Mouse (Mus musculus): ENCODE data around the gene Hps4. TPM values are rescaled to one million over a fixed set of nuclear protein-coding genes. Genes with fewer than 3 reads are reported as not detected.

Hps4 gene
- polyA plus RNA-seq, 1 experiment from 2014 or later = 33.4 TPM

GRCm38 (mm10) chr5:112376111-112376510 is 33.2 kb downstream of the Hps4 start:
- Histone ChIP-seq H3K4me2 (replicated peaks) (no peak overlapping the region), H3K9ac (replicated peaks) (no peak overlapping the region), H3K9me3 (no peaks in the 10 kb centered on the region), H3K4me3 (no peak overlapping the region), H3K4me1 (peaks cover 22% of the 10 kb centered on the region), H3K36me3 (peaks cover 29% of the 10 kb centered on the region), H3K27me3 (no peaks in the 10 kb centered on the region), H3K27ac (replicated peaks) (no peak overlapping the region)
- 90% methylated on average over 4 of the region's 4 CpGs for WGBS
- ATAC-seq (replicated peaks) = no peak

GRCm38 (mm10) chr5:112377380-112377779 is 34.5 kb downstream of the Hps4 start:
- Histone ChIP-seq H3K27me3 (no peaks in the 10 kb centered on the region), H3K36me3 (peaks cover 29% of the 10 kb centered on the region), H3K27ac (replicated peaks) (no peak overlapping the region), H3K4me1 (peaks cover 15% of the 10 kb centered on the region), H3K9ac (replicated peaks) (no peak overlapping the region), H3K4me2 (replicated peaks) (no peak overlapping the region), H3K4me3 (no peak overlapping the region), H3K9me3 (no peaks in the 10 kb centered on the region)
- 96% methylated on average over 1 of the region's 1 CpGs for WGBS
- no peak for ATAC-seq (replicated peaks)

- H3K27ac ChIP-seq (replicated peaks) = no peak overlapping the region
- H3K27me3 ChIP-seq = no peaks in the 10 kb centered on the region
- H3K9ac ChIP-seq (replicated peaks) = no peak overlapping the region
- H3K36me3 ChIP-seq = peaks cover 29% of the 10 kb centered on the region
- H3K4me1 ChIP-seq = peaks cover 8% of the 10 kb centered on the region; the same call in 1 of the 2 replicates
- WGBS = 80% methylated on average over 6 of the region's 6 CpGs
- no peak overlapping the region for H3K4me2 ChIP-seq (replicated peaks)
- no peak for ATAC-seq (replicated peaks)
- H3K4me3 ChIP-seq = no peak overlapping the region
- no peaks in the 10 kb centered on the region for H3K9me3 ChIP-seq
These were observed 35.8 kb downstream of the Hps4 start for GRCm38 (mm10) chr5:112378716-112379115.

- Histone ChIP-seq H3K4me2 (replicated peaks) (no peak overlapping the region), H3K9me3 (no peaks in the 10 kb centered on the region), H3K9ac (replicated peaks) (no peak overlapping the region), H3K27ac (replicated peaks) (no peak overlapping the region), H3K27me3 (no peaks in the 10 kb centered on the region), H3K4me3 (no peak overlapping the region), H3K36me3 (peaks cover 32% of the 10 kb centered on the region), H3K4me1 (peaks cover 8% of the 10 kb centered on the region; the same call in 1 of the 2 replicates)
- WGBS = 84% methylated on average over 11 of the region's 11 CpGs
- no peak for ATAC-seq (replicated peaks)
These were observed 38.3 kb downstream of the Hps4 start for GRCm38 (mm10) chr5:112381154-112381553.

- no peak overlapping the region for H3K4me3 ChIP-seq
- WGBS = 61% methylated on average over 9 of the region's 9 CpGs
- no peak overlapping the region for H3K4me2 ChIP-seq (replicated peaks)
- no peak for ATAC-seq (replicated peaks)
- H3K27me3 ChIP-seq = no peaks in the 10 kb centered on the region
- H3K36me3 ChIP-seq = peaks cover 41% of the 10 kb centered on the region
- H3K9me3 ChIP-seq = no peaks in the 10 kb centered on the region
- H3K4me1 ChIP-seq = peaks cover 8% of the 10 kb centered on the region; the same call in 1 of the 2 replicates
- H3K9ac ChIP-seq (replicated peaks) = peak overlapping the region; percentile 13; the same call in 1 of the 2 replicates
- H3K27ac ChIP-seq (replicated peaks) = peak overlapping the region; percentile 60
These were observed 39.2 kb downstream of the Hps4 start for GRCm38 (mm10) chr5:112382042-112382441.

GRCm38 (mm10) chr5:112382641-112383330 is 39.9 kb downstream of the Hps4 start:
- no peak overlapping the region for H3K4me2 ChIP-seq (replicated peaks)
- H3K9me3 ChIP-seq = no peaks in the 10 kb centered on the region
- peaks cover 42% of the 10 kb centered on the region for H3K36me3 ChIP-seq
- H3K27ac ChIP-seq (replicated peaks) = peak overlapping the region; percentile 60
- no peaks in the 10 kb centered on the region for H3K27me3 ChIP-seq
- H3K9ac ChIP-seq (replicated peaks) = no peak overlapping the region
- WGBS = 59% methylated on average over 16 of the region's 17 CpGs
- H3K4me1 ChIP-seq = peaks cover 8% of the 10 kb centered on the region; the same call in 1 of the 2 replicates
- no peak; the same call in 1 of the 2 replicates for ATAC-seq (replicated peaks)
- no peak overlapping the region for H3K4me3 ChIP-seq

- ATAC-seq (replicated peaks) = no peak
- H3K4me2 ChIP-seq (replicated peaks) = no peak overlapping the region
- H3K36me3 ChIP-seq = peaks cover 35% of the 10 kb centered on the region
- H3K4me3 ChIP-seq = no peak overlapping the region
- H3K27me3 ChIP-seq = no peaks in the 10 kb centered on the region
- H3K9me3 ChIP-seq = no peaks in the 10 kb centered on the region
- 94% methylated on average over 13 of the region's 13 CpGs for WGBS
- H3K9ac ChIP-seq (replicated peaks) = no peak overlapping the region
- H3K27ac ChIP-seq (replicated peaks) = no peak overlapping the region
- peaks cover 22% of the 10 kb centered on the region for H3K4me1 ChIP-seq
These were observed 42.1 kb downstream of the Hps4 start for GRCm38 (mm10) chr5:112384805-112385472.

GRCm38 (mm10) chr5:112385973-112386372 is 43.1 kb downstream of the Hps4 start:
- no peaks in the 10 kb centered on the region for H3K27me3 ChIP-seq
- H3K27ac ChIP-seq (replicated peaks) = no peak overlapping the region
- no peak for ATAC-seq (replicated peaks)
- H3K4me2 ChIP-seq (replicated peaks) = no peak overlapping the region
- no peaks in the 10 kb centered on the region for H3K9me3 ChIP-seq
- peaks cover 29% of the 10 kb centered on the region for H3K4me1 ChIP-seq
- H3K36me3 ChIP-seq = peaks cover 34% of the 10 kb centered on the region
- 79% methylated on average over 2 of the region's 2 CpGs for WGBS
- no peak overlapping the region for H3K9ac ChIP-seq (replicated peaks)
- no peak overlapping the region for H3K4me3 ChIP-seq

- H3K4me1 ChIP-seq = peaks cover 52% of the 10 kb centered on the region
- H3K9ac ChIP-seq (replicated peaks) = peak overlapping the region; percentile 27; the same call in 1 of the 2 replicates
- no peak overlapping the region for H3K4me2 ChIP-seq (replicated peaks)
- WGBS = 71% methylated on average over 9 of the region's 9 CpGs
- H3K27ac ChIP-seq (replicated peaks) = no peak overlapping the region
- ATAC-seq (replicated peaks) = no peak
- H3K9me3 ChIP-seq = no peaks in the 10 kb centered on the region
- H3K36me3 ChIP-seq = peaks cover 38% of the 10 kb centered on the region
- no peaks in the 10 kb centered on the region for H3K27me3 ChIP-seq
- H3K4me3 ChIP-seq = no peak overlapping the region
These were observed 46.5 kb downstream of the Hps4 start for GRCm38 (mm10) chr5:112389352-112389751.

- Histone ChIP-seq H3K9me3 (no peaks in the 10 kb centered on the region), H3K9ac (replicated peaks) (no peak overlapping the region), H3K4me1 (peaks cover 60% of the 10 kb centered on the region), H3K4me2 (replicated peaks) (no peak overlapping the region), H3K36me3 (peaks cover 23% of the 10 kb centered on the region), H3K27me3 (no peaks in the 10 kb centered on the region), H3K4me3 (no peak overlapping the region), H3K27ac (replicated peaks) (no peak overlapping the region)
- 66% methylated on average over 16 of the region's 16 CpGs for WGBS
- ATAC-seq (replicated peaks) = no peak
These were observed 48.1 kb downstream of the Hps4 start for GRCm38 (mm10) chr5:112391002-112391401.

GRCm38 (mm10) chr5:112391676-112392323 is 48.9 kb downstream of the Hps4 start:
- Histone ChIP-seq H3K27me3 (no peaks in the 10 kb centered on the region), H3K9me3 (no peaks in the 10 kb centered on the region), H3K36me3 (peaks cover 16% of the 10 kb centered on the region; the same call in 1 of the 2 replicates), H3K9ac (replicated peaks) (no peak overlapping the region), H3K4me1 (peaks cover 63% of the 10 kb centered on the region), H3K27ac (replicated peaks) (no peak overlapping the region), H3K4me3 (no peak overlapping the region), H3K4me2 (replicated peaks) (no peak overlapping the region)
- ATAC-seq (replicated peaks) = no peak
- 72% methylated on average over 27 of the region's 27 CpGs for WGBS
